Mouse (Mus musculus) lung, embryonic 15.5 days (tissue): ENCODE measurements around the gene Sult3a1. TPM values are rescaled to one million over a fixed set of nuclear protein-coding genes. Genes with fewer than 3 reads are reported as not detected.
"Not testable (repeated sequence)": the region's sequence is repeated elsewhere in the genome, so short reads cannot be mapped to it uniquely, and the experiment has no call there.

Experiments used
- ATAC-seq: fragments of 200-750 bp; cut with Nextera tagmentation; 2 replicates; pipeline ENCODE4 v1.8.0; 2017; ENCODE audit warnings: moderate number of reproducible peaks, borderline replicate concordance; ENCODE audit not compliant: low FRiP score, low TSS enrichment; ENCODE audit errors: extremely low read depth
- H3K27ac ChIP-seq: fragments of 300-500 bp; sonication (generic); 2 replicates; pipeline ENCODE4 v1.5.1; 2015; ENCODE audit warnings: moderate library complexity, mild to moderate bottlenecking, inconsistent platforms
- H3K27me3 ChIP-seq: fragments of 300-500 bp; sonication (generic); 2 replicates; pipeline ENCODE4 v1.6.1; 2015; ENCODE audit warnings: inconsistent platforms
- H3K36me3 ChIP-seq: fragments of 300-500 bp; sonication (generic); 2 replicates; pipeline ENCODE4 v1.6.1; 2015; ENCODE audit warnings: inconsistent platforms
- H3K4me1 ChIP-seq: fragments of 300-500 bp; sonication (generic); 2 replicates; pipeline ENCODE4 v1.6.1; 2015; ENCODE audit warnings: inconsistent platforms
- H3K4me2 ChIP-seq: fragments of 300-500 bp; sonication (generic); 2 replicates; pipeline ENCODE4 v1.6.1; 2015; ENCODE audit warnings: inconsistent platforms, mild to moderate bottlenecking, moderate library complexity
- H3K4me3 ChIP-seq: fragments of 300-500 bp; sonication (generic); 2 replicates; pipeline ENCODE4 v1.5.1; 2015; ENCODE audit warnings: mild to moderate bottlenecking, inconsistent platforms
- H3K9ac ChIP-seq: fragments of 300-500 bp; sonication (generic); 2 replicates; pipeline ENCODE4 v1.6.1; 2015; ENCODE audit warnings: inconsistent platforms
- H3K9me3 ChIP-seq: fragments of 300-500 bp; sonication (generic); 2 replicates; pipeline ENCODE4 v1.6.1; 2016; ENCODE audit warnings: inconsistent platforms
- WGBS: fragments of 180-500 bp; shearing (Covaris S2); methylation state at CpG from one replicate; pipeline ENCODE4 v1.1.7; 2015; 5-methylcytosine and 5-hydroxymethylcytosine counted together
- polyA plus RNA-seq: library from polyadenylated mRNA; unstranded; fragments of >200 nt; fragmentation: Nextera tagmentation; extraction: Ambion mirVana; gene quantifications from 2 replicates; pipeline ENCODE4 v1.2.1, GENCODE M21; 2015

Sult3a1 gene
- not detected in 2 replicates for polyA plus RNA-seq

- no peak for ATAC-seq
- Histone ChIP-seq H3K27ac (no peak within 1 kb of the TSS), H3K4me3 (no peak within 1 kb of the TSS)
Measured at GRCm38 (mm10) chr10:33857421-33857820, at the start of gene Sult3a1. Gene Sult3a1 (plus strand): TSS chr10:33857721.

GRCm38 (mm10) chr10:33811807-33812206 is 45.7 kb upstream of the Sult3a1 start:
- H3K9ac ChIP-seq, result no peak overlapping the region
- H3K4me1 ChIP-seq, result no peaks in the 10 kb centered on the region
- no peaks in the 10 kb centered on the region for H3K9me3 ChIP-seq
- no peaks in the 10 kb centered on the region for H3K27me3 ChIP-seq
- no peak overlapping the region for H3K4me3 ChIP-seq
- 0% methylated on average over 1 of the region's 1 CpGs for WGBS
- no peak overlapping the region for H3K27ac ChIP-seq
- H3K36me3 ChIP-seq, result no peaks in the 10 kb centered on the region
- H3K4me2 ChIP-seq, result no peak overlapping the region
- ATAC-seq, result no peak; the same call in 1 of the 2 replicates

More at GRCm38 (mm10) chr10:33857421-33857820, at the start of gene Sult3a1:
- Histone ChIP-seq H3K27me3 (no peaks in the 10 kb centered on the region), H3K4me1 (no peaks in the 10 kb centered on the region), H3K9me3 (no peaks in the 10 kb centered on the region), H3K36me3 (no peaks in the 10 kb centered on the region), H3K9ac (no peak within 1 kb of the TSS), H3K4me2 (no peak within 1 kb of the TSS)

- no peaks in the 10 kb centered on the region for H3K4me1 ChIP-seq
- H3K27ac ChIP-seq, result no peak overlapping the region
- no peak overlapping the region for H3K4me2 ChIP-seq
- H3K36me3 ChIP-seq, result no peaks in the 10 kb centered on the region
- H3K27me3 ChIP-seq, result no peaks in the 10 kb centered on the region
- no peaks in the 10 kb centered on the region for H3K9me3 ChIP-seq
- H3K9ac ChIP-seq, result no peak overlapping the region
- no peak overlapping the region for H3K4me3 ChIP-seq
- ATAC-seq, result no peak
Measured at GRCm38 (mm10) chr10:33814266-33814665, 43.3 kb upstream of the Sult3a1 start.

GRCm38 (mm10) chr10:33816923-33817322 is 40.6 kb upstream of the Sult3a1 start:
- no peak for ATAC-seq

GRCm38 (mm10) chr10:33820892-33821291 is 36.6 kb upstream of the Sult3a1 start:
- Histone ChIP-seq H3K36me3 (no peaks in the 10 kb centered on the region), H3K9ac (no peak overlapping the region), H3K4me3 (no peak overlapping the region), H3K27ac (no peak overlapping the region), H3K4me1 (no peaks in the 10 kb centered on the region), H3K27me3 (no peaks in the 10 kb centered on the region), H3K9me3 (no peaks in the 10 kb centered on the region), H3K4me2 (no peak overlapping the region)
- no peak for ATAC-seq
- 95% methylated on average over 3 of the region's 3 CpGs for WGBS

More at GRCm38 (mm10) chr10:33816923-33817322, 40.6 kb upstream of the Sult3a1 start:
- Histone ChIP-seq H3K36me3 (no peaks in the 10 kb centered on the region), H3K27ac (no peak overlapping the region), H3K9ac (no peak overlapping the region), H3K9me3 (no peaks in the 10 kb centered on the region), H3K4me1 (no peaks in the 10 kb centered on the region), H3K27me3 (no peaks in the 10 kb centered on the region), H3K4me3 (no peak overlapping the region), H3K4me2 (no peak overlapping the region)
- 59% methylated on average over 1 of the region's 1 CpGs for WGBS

GRCm38 (mm10) chr10:33865994-33866393 is 8.5 kb downstream of the Sult3a1 start:
- ATAC-seq, result no peak
- H3K36me3 ChIP-seq, result no peaks in the 10 kb centered on the region
- no peaks in the 10 kb centered on the region for H3K27me3 ChIP-seq
- 58% methylated on average over 2 of the region's 2 CpGs for WGBS
- H3K27ac ChIP-seq, result no peak overlapping the region
- H3K4me1 ChIP-seq, result no peaks in the 10 kb centered on the region
- no peak overlapping the region for H3K4me2 ChIP-seq
- H3K9me3 ChIP-seq, result no peaks in the 10 kb centered on the region
- H3K4me3 ChIP-seq, result no peak overlapping the region
- no peak overlapping the region for H3K9ac ChIP-seq

GRCm38 (mm10) chr10:33870441-33870840 is 12.9 kb downstream of the Sult3a1 start:
- Histone ChIP-seq H3K4me2 (no peak overlapping the region), H3K9me3 (no peaks in the 10 kb centered on the region), H3K4me1 (no peaks in the 10 kb centered on the region), H3K9ac (no peak overlapping the region), H3K36me3 (no peaks in the 10 kb centered on the region), H3K4me3 (no peak overlapping the region), H3K27me3 (no peaks in the 10 kb centered on the region), H3K27ac (no peak overlapping the region)
- WGBS, result 4% methylated on average over 1 of the region's 1 CpGs
- ATAC-seq, result no peak

- 83% methylated on average over 2 of the region's 2 CpGs for WGBS
- Histone ChIP-seq H3K4me2 (no peak overlapping the region), H3K9me3 (no peaks in the 10 kb centered on the region), H3K36me3 (no peaks in the 10 kb centered on the region), H3K4me1 (no peaks in the 10 kb centered on the region), H3K9ac (no peak overlapping the region), H3K27me3 (no peaks in the 10 kb centered on the region), H3K27ac (no peak overlapping the region), H3K4me3 (no peak overlapping the region)
- no peak for ATAC-seq
Measured at GRCm38 (mm10) chr10:33872672-33873398, 15.3 kb downstream of the Sult3a1 start.

GRCm38 (mm10) chr10:33882411-33882810 is 24.9 kb downstream of the Sult3a1 start:
- not testable (repeated sequence) for H3K36me3 ChIP-seq, ATAC-seq, H3K9me3 ChIP-seq, H3K4me2 ChIP-seq, H3K27me3 ChIP-seq, H3K4me3 ChIP-seq, H3K27ac ChIP-seq, H3K9ac ChIP-seq, H3K4me1 ChIP-seq
- WGBS, result 85% methylated on average over 2 of the region's 2 CpGs

GRCm38 (mm10) chr10:33901520-33901919 is 44.0 kb downstream of the Sult3a1 start:
- WGBS, result 61% methylated on average over 1 of the region's 1 CpGs
- H3K4me2 ChIP-seq, H3K4me3 ChIP-seq, H3K36me3 ChIP-seq, H3K9me3 ChIP-seq, H3K27me3 ChIP-seq, ATAC-seq, H3K4me1 ChIP-seq, H3K27ac ChIP-seq, H3K9ac ChIP-seq: not testable (repeated sequence)

GRCm38 (mm10) chr10:33904530-33905481 is 47.3 kb downstream of the Sult3a1 start, which contains the start of gene Rsph4a:
Gene Rsph4a (plus strand): TSS chr10:33905111.
- H3K27me3 ChIP-seq, result no peaks in the 10 kb centered on the region
- no peaks in the 10 kb centered on the region for H3K4me1 ChIP-seq
- peak within 1 kb of the TSS; percentile 35 for H3K4me3 ChIP-seq
- peak within 1 kb of the TSS; percentile 50 for H3K4me2 ChIP-seq
- no peak within 1 kb of the TSS for H3K9ac ChIP-seq
- no peaks in the 10 kb centered on the region for H3K9me3 ChIP-seq
- ATAC-seq, result peak; percentile 57; the same call in 1 of the 2 replicates
- H3K36me3 ChIP-seq, result no peaks in the 10 kb centered on the region
- WGBS, result 4% methylated on average over 17 of the region's 17 CpGs
- H3K27ac ChIP-seq, result no peak within 1 kb of the TSS

- Histone ChIP-seq H3K27ac (no peak overlapping the region), H3K4me2 (peak overlapping the region; percentile 50), H3K4me1 (no peaks in the 10 kb centered on the region), H3K4me3 (peak overlapping the region; percentile 35; the same call in 1 of the 2 replicates), H3K9ac (no peak overlapping the region), H3K9me3 (no peaks in the 10 kb centered on the region), H3K36me3 (no peaks in the 10 kb centered on the region), H3K27me3 (no peaks in the 10 kb centered on the region)
- no peak for ATAC-seq
- 11% methylated on average over 6 of the region's 6 CpGs for WGBS
Measured at GRCm38 (mm10) chr10:33905489-33905888, 48.0 kb downstream of the Sult3a1 start.
